Mouse (Mus musculus): Measurements from ENCODE around the gene Rtp3. TPM values are rescaled to one million over a fixed set of nuclear protein-coding genes. Genes with fewer than 3 reads are reported as not detected.
A peak's percentile ranks its signal among the peaks of the same experiment; 100 is the strongest.

Rtp3 gene
- polyA plus RNA-seq, 1 experiment from 2014 or later: not detected

DNA sequence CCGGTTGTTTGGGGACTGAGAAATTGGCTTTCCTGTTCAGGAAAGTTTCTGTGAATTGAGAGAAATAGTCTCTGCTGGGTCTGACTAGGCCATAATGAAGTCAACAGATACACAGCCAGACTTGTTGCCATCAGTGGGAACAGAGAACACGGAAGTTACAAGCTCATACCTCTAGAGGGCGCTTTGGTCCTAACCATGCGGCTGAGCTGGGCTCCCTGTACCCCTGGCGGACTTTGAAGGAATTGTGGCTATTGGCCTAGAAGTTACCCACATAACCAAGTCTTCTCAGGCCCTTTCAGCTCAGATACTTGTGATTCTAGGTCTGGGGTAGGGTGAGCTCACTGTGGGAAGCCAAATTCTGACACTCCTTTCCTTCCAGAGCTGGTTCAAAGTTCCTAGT is 6.9 kb upstream of the Rtp3 start:
- 2% methylated on average over 5 of the region's 5 CpGs for WGBS
- no peaks in the 10 kb centered on the region for H3K9me3 ChIP-seq (replicated peaks)
- peak; percentile 76 for DNase-seq (ENCODE audit: low spot score)
- no peaks in the 10 kb centered on the region for H3K36me3 ChIP-seq
- H3K27me3 ChIP-seq (ENCODE audit: low read depth, poor library complexity, severe bottlenecking): no peaks in the 10 kb centered on the region
- H3K4me3 ChIP-seq: no peak overlapping the region
- no peaks in the 10 kb centered on the region; the same call in 1 of the 2 replicates for H3K4me1 ChIP-seq
- H3K27ac ChIP-seq: no peak overlapping the region

DNA sequence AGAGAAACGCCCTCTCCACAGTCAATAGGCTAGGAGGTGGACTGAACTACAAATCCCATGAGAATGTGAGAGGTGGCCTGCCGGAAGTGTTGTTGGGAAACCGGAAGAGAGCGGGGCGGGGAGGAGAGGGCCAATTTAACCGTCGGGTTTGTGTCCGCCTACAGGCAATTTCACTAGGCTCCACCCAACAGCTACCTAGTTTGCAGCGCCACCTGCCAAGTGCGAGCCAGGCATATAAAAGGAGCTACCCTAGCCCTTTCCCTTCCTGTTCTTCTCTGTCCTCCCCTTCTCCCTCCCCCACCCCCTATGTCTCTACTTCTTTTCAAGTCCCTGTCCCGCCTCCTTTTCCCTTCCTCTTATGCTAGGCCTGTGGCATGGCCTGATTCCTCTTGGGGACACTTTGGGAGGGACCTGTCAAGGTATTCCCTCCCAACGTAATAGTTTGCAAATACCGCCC is 4.4 kb upstream of the Rtp3 start:
- H3K4me1 ChIP-seq: no peaks in the 10 kb centered on the region; the same call in 1 of the 2 replicates
- 9% methylated on average over 13 of the region's 13 CpGs for WGBS
- no peaks in the 10 kb centered on the region for H3K9me3 ChIP-seq (replicated peaks)

DNA sequence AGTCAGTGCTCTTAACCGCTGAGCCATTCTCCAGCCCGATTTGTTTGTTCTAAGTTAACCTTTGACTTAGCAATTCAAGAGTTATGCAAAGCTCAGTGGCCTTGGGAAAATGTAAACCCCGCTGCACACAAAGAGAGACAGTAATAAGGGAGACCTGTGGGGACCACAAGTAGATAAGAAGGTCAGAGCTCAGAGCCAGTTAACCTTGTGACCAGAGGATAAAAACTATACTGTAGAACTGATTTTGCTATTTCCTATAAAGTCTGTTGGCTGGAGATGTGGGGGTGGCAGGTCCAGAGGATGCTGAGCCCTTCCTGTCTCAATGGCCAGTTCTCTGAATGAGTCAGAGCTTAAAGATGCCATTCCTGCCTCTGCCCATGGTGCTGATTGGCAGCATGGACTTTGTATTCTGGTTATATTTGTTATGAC is 2.9 kb upstream of the Rtp3 start:
- no peaks in the 10 kb centered on the region for H3K27me3 ChIP-seq (ENCODE audit: low read depth, poor library complexity, severe bottlenecking)
- H3K4me3 ChIP-seq: no peak overlapping the region
- DNase-seq (ENCODE audit: low spot score): no peak
- 59% methylated on average over 3 of the region's 3 CpGs for WGBS
- no peaks in the 10 kb centered on the region for H3K36me3 ChIP-seq
- no peak overlapping the region for H3K27ac ChIP-seq
- no peaks in the 10 kb centered on the region for H3K9me3 ChIP-seq (replicated peaks)
- 0 out of 2 replicates have a peak, but pooled peaks cover 2% of the 10 kb centered on the region for H3K4me1 ChIP-seq

More for the DNA sequence above, 4.4 kb upstream of the Rtp3 start:
- DNase-seq (ENCODE audit: low spot score): peak; percentile 89
- Histone ChIP-seq H3K27ac (peak overlapping the region; percentile 70; the same call in 1 of the 2 replicates), H3K4me3 (peak overlapping the region; percentile 48), H3K36me3 (no peaks in the 10 kb centered on the region), H3K27me3 (ENCODE audit: low read depth, poor library complexity, severe bottlenecking) (no peaks in the 10 kb centered on the region)

DNA sequence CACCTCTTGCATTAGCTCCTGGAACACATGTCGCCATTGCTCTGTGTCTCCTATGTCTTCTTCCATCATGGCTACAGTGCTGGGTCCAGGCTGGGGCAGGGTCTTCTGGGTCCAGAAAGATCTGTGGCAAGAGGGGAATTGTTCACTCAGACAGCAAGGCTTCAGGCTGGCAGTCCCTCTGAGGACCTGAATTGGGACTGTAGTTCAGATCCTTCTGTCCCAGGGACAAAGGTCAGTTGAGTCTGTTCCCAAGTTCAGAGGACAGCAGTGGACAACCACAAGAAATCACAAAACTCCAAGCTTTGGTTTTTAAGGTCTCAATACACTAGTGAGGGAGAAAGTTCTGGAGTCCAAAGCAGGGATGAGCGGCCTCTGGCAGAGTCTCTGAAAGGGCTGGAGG is 840 bp downstream of the Rtp3 start:
- no peaks in the 10 kb centered on the region for H3K27me3 ChIP-seq (ENCODE audit: low read depth, poor library complexity, severe bottlenecking)
- H3K4me1 ChIP-seq: 0 out of 2 replicates have a peak, but pooled peaks cover 2% of the 10 kb centered on the region
- H3K27ac ChIP-seq: no peak overlapping the region
- H3K36me3 ChIP-seq: no peaks in the 10 kb centered on the region
- WGBS: 95% methylated on average over 2 of the region's 2 CpGs
- H3K9me3 ChIP-seq (replicated peaks): no peaks in the 10 kb centered on the region
- DNase-seq (ENCODE audit: low spot score): no peak
- H3K4me3 ChIP-seq: no peak overlapping the region

DNA sequence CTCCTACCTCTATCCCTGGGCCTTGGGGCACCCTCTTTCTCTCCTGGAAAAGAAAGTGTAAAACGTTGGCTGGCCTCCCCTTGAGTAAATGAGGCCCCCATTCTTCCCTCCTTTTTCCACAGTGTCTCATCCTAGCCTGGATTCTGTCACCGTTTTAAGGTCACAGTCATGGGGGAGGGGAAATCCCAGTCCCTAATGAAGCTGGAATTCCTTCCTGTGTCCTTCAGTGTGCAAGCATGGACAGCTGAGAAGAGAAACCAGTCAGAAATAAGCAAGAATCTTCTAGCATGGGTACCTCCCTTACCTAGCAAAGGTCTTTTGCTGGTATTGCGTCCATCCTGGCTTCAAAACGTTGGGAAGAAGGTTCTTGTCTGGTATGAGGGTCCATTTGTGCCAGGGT is 1.2 kb downstream of the Rtp3 start:
- no peaks in the 10 kb centered on the region for H3K36me3 ChIP-seq
- H3K4me3 ChIP-seq: no peak overlapping the region
- no peaks in the 10 kb centered on the region for H3K27me3 ChIP-seq (ENCODE audit: low read depth, poor library complexity, severe bottlenecking)
- 0 out of 2 replicates have a peak, but pooled peaks cover 2% of the 10 kb centered on the region for H3K4me1 ChIP-seq
- no peak for DNase-seq (ENCODE audit: low spot score)
- WGBS: 73% methylated on average over 4 of the region's 4 CpGs
- no peaks in the 10 kb centered on the region for H3K9me3 ChIP-seq (replicated peaks)
- no peak overlapping the region for H3K27ac ChIP-seq

DNA sequence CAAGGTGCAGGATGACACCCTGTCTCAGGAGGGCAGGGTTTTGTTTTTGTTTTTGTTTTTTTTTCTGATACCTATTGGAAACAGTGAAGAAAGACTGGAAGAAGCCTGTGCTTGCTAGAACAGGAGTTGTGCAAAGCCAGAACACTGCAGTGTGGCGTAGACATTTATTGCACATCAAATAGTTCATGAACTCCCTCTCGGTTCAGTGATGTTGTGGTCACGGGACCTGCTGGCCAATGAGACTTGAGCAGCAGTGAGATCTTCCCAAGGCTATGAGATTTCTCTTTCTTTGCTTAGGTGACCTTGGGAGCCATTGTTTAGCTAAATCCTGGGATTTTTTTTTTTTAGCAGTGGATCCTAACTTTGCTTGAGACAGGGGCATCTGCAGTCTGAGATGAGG is 2.3 kb downstream of the Rtp3 start:
- Histone ChIP-seq H3K36me3 (no peaks in the 10 kb centered on the region), H3K4me1 (0 out of 2 replicates have a peak, but pooled peaks cover 2% of the 10 kb centered on the region), H3K27ac (no peak overlapping the region), H3K9me3 (replicated peaks) (no peaks in the 10 kb centered on the region), H3K27me3 (ENCODE audit: low read depth, poor library complexity, severe bottlenecking) (no peaks in the 10 kb centered on the region), H3K4me3 (no peak overlapping the region)
- 85% methylated on average over 3 of the region's 3 CpGs for WGBS
- no peak for DNase-seq (ENCODE audit: low spot score)

DNA sequence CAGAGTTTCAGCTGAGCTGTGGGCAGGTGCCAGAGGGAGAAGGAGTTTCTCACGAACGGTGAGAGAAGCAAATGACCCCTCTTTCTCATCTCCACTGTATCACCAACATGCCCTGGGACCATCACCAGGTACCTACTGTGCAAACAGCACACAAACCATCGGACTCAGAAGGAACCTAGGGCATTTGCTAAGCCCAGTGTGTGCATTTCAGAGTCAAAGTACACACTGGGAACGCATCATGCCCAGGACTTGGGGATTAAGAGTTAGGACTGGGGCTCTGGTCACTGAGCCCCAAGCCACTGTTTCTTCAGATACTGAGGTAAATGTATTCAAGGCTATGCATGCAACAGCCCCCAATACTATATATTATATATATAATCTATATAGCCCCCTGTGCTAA is 3.1 kb downstream of the Rtp3 start:
- Histone ChIP-seq H3K4me3 (no peak overlapping the region), H3K36me3 (no peaks in the 10 kb centered on the region), H3K9me3 (replicated peaks) (no peaks in the 10 kb centered on the region), H3K4me1 (0 out of 2 replicates have a peak, but pooled peaks cover 2% of the 10 kb centered on the region), H3K27ac (no peak overlapping the region), H3K27me3 (ENCODE audit: low read depth, poor library complexity, severe bottlenecking) (no peaks in the 10 kb centered on the region)
- WGBS: 76% methylated on average over 4 of the region's 4 CpGs
- no peak for DNase-seq (ENCODE audit: low spot score)

DNA sequence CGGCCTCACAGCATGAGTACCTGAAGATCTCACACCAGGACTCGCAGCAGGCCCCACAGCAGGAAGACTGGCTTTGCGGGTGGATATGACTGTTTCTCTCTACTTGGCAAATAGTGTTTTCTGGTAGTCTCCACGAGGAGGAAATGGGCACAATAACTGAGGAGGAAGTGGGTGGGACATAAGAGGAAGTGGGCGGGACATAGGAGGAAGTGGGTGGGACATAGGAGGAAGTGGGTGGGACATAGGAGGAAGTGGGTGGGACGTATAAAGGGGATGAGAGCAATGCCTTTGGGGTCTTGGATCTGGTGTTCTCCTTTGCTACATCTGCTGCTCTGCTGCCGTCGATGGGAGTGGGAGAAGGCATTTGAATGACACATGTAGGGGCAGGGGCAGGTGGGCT is 4.4 kb downstream of the Rtp3 start:
- DNase-seq (ENCODE audit: low spot score): no peak
- WGBS: 87% methylated on average over 8 of the region's 8 CpGs

DNA sequence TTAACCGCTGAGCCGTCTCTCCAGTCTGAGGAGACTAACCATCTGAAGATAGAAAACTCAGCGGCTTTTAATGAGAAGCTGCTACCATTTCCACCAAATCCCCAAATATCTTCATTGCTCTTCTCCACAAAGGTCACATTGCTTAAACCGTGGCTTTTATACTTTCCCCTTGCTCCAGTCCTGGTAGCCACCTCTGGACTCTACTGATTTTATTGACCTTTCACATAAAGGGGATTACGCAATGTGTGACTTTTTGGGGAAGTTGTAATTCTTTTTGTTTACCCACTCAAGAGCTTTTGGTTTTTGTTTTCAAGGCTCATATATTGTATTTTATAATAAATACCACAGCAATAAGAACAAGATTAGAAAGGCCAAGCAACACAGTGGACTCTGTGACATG is 4.8 kb downstream of the Rtp3 start:
- H3K27ac ChIP-seq: no peak overlapping the region
- H3K4me3 ChIP-seq: no peak overlapping the region
- H3K36me3 ChIP-seq: no peaks in the 10 kb centered on the region
- no peak for DNase-seq (ENCODE audit: low spot score)
- H3K27me3 ChIP-seq (ENCODE audit: low read depth, poor library complexity, severe bottlenecking): no peaks in the 10 kb centered on the region
- no peaks in the 10 kb centered on the region for H3K9me3 ChIP-seq (replicated peaks)
- H3K4me1 ChIP-seq: 0 out of 2 replicates have a peak, but pooled peaks cover 2% of the 10 kb centered on the region
- WGBS: 94% methylated on average over 5 of the region's 5 CpGs

More for the DNA sequence above, 4.4 kb downstream of the Rtp3 start:
- H3K4me1 ChIP-seq: 0 out of 2 replicates have a peak, but pooled peaks cover 2% of the 10 kb centered on the region
- no peak overlapping the region for H3K4me3 ChIP-seq
- H3K9me3 ChIP-seq (replicated peaks): no peaks in the 10 kb centered on the region
- no peaks in the 10 kb centered on the region for H3K27me3 ChIP-seq (ENCODE audit: low read depth, poor library complexity, severe bottlenecking)
- H3K36me3 ChIP-seq: no peaks in the 10 kb centered on the region
- no peak overlapping the region for H3K27ac ChIP-seq

- H3K4me1 ChIP-seq: 0 out of 2 replicates have a peak, but pooled peaks cover 2% of the 10 kb centered on the region
- no peaks in the 10 kb centered on the region for H3K36me3 ChIP-seq
- no peaks in the 10 kb centered on the region for H3K27me3 ChIP-seq (ENCODE audit: low read depth, poor library complexity, severe bottlenecking)
- no peak overlapping the region for H3K27ac ChIP-seq
- no peak for DNase-seq (ENCODE audit: low spot score)
- WGBS: 93% methylated on average over 9 of the region's 9 CpGs
- no peak overlapping the region for H3K4me3 ChIP-seq
- no peaks in the 10 kb centered on the region for H3K9me3 ChIP-seq (replicated peaks)
Measured at GRCm38 (mm10) chr9:110984096-110984495, 6.3 kb downstream of the Rtp3 start.

DNA sequence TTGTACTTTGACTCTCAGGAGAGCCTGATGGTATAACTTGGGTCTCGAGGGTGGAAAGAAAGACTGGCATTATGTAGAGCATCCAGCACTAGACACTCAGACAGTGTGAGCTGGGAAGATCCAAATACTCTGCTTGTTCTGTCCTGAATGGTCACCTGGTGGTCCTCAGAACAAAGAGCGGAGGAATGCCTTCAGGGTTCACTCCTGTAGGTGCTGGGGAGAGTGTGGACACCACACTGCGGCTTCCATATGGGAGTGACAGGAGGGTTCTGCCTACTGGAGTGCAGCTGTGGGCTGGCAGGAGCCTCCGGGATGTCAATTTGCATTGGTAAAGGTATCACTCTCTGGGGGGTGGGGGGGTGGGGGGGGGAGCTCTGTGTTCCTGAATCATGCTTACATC is 8.0 kb downstream of the Rtp3 start:
- Histone ChIP-seq H3K4me3 (no peak overlapping the region), H3K27me3 (ENCODE audit: low read depth, poor library complexity, severe bottlenecking) (no peaks in the 10 kb centered on the region), H3K4me1 (no peaks in the 10 kb centered on the region), H3K36me3 (no peaks in the 10 kb centered on the region), H3K27ac (no peak overlapping the region), H3K9me3 (replicated peaks) (no peaks in the 10 kb centered on the region)
- 63% methylated on average over 4 of the region's 4 CpGs for whole genome bisulfite sequencing
- no peak for DNase-seq (ENCODE audit: low spot score)

DNA sequence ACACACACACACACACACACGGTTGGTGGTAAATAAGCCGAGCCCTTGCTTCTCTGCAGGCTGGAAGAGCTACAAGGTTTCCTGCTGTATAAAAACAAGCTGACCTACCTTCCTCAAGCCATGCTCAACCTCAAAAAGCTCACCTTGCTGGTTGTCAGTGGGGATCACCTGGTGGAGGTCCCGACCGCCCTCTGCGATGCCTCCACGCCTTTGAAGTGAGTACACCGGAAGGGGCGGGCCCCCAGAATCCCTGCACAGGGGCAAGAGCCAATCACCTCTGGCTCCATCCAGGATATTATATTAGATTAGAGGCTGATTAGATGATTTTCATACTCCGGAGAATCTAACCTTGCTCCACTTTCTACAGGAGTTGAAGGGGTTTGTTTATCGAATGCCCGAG is 11.0 kb downstream of the Rtp3 start:
- Histone ChIP-seq H3K36me3 (no peaks in the 10 kb centered on the region), H3K27me3 (ENCODE audit: low read depth, poor library complexity, severe bottlenecking) (no peaks in the 10 kb centered on the region), H3K4me1 (no peaks in the 10 kb centered on the region), H3K4me3 (no peak overlapping the region), H3K27ac (no peak overlapping the region), H3K9me3 (replicated peaks) (no peaks in the 10 kb centered on the region)
- no peak for DNase-seq (ENCODE audit: low spot score)
- WGBS: 93% methylated on average over 11 of the region's 11 CpGs

- 83% methylated on average over 2 of the region's 2 CpGs for WGBS
- Histone ChIP-seq H3K27me3 (ENCODE audit: low read depth, poor library complexity, severe bottlenecking) (no peaks in the 10 kb centered on the region), H3K9me3 (replicated peaks) (no peaks in the 10 kb centered on the region), H3K4me1 (no peaks in the 10 kb centered on the region), H3K27ac (no peak overlapping the region), H3K36me3 (no peaks in the 10 kb centered on the region), H3K4me3 (no peak overlapping the region)
- DNase-seq (ENCODE audit: low spot score): no peak
Measured at GRCm38 (mm10) chr9:110965910-110966231, 24.5 kb downstream of the Rtp3 start.

Data from limb, embryonic 10.5 days (tissue).